Mouse (Mus musculus): ENCODE data around the gene Zscan5b.
"Not testable (repeated sequence)": the region's sequence is repeated elsewhere in the genome, so short reads cannot be mapped to it uniquely, and the experiment has no call there.

GRCm38 (mm10) chr7:6228491-6228890 lies 6.4 kb downstream of the Zscan5b start:
- TF ChIP-seq POLR2A (IDR thresholded peaks at IDR 0.05; ENCODE audit: low read depth, low read length); CTCF (IDR thresholded peaks at IDR 0.05; ENCODE audit: extremely low read depth, insufficient read depth, insufficient read length, insufficient replicate concordance): not testable (repeated sequence)
